Mouse (Mus musculus) cerebellum, postnatal 14 days (tissue): ENCODE data around the gene Pdlim7.

ENCODE experiments used
- DNase-seq, 2 experiments: peaks; one replicate each; pipeline ENCODE4 v3.0.0; 2021; ENCODE audit warnings: mixed read lengths in 2 of 2

Gene Pdlim7

GRCm38 (mm10) chr13:55484520-55485088 is 28.9 kb downstream of the Pdlim7 start:
- no peak for DNase-seq

- peak; percentile 84 to 92 for DNase-seq
Measured at GRCm38 (mm10) chr13:55483593-55483992, 29.9 kb downstream of the Pdlim7 start.

DNA sequence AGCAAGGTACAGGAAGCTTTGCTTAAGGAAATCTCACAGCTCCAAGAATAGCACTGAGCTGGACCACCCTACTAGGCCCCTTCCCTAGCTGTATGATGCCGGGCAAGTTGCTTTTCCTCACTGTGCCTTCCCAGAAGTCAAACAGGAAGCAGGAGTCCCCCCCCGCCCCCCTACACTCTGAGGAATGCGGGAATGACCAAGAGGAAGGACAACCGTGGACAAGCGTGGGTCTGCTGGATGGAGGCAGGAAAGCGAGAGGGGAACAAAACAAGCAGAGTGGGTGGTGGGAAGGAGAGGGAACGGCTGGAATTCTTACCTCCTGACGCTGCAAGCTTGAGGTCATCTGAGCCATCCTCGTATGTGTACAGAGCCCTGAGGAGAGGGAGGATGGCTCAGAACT is 30.4 kb downstream of the Pdlim7 start:
- DNase-seq: no peak

DNA sequence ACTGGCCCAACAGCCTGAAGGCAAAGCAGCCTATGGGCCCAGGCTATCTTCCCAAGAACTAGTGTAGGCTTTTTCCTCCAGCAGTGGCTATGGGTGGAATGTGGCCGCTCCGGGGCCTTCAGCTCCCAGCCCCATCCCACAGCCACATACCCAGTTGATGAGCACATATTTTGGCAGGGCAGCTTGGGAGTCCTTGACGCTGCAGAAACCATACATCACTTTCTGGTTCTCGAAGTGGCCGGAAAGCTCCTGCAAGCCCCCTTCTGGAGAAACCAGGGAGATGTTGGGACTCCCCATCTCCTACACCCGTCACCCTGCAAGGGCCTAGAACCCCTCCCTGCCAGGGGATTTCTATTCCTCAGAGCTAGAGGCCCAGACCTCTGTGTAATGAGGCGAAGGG is 30.9 kb downstream of the Pdlim7 start:
- no peak for DNase-seq

- DNase-seq: no peak
Measured at GRCm38 (mm10) chr13:55479929-55480328, 33.5 kb downstream of the Pdlim7 start.

DNA sequence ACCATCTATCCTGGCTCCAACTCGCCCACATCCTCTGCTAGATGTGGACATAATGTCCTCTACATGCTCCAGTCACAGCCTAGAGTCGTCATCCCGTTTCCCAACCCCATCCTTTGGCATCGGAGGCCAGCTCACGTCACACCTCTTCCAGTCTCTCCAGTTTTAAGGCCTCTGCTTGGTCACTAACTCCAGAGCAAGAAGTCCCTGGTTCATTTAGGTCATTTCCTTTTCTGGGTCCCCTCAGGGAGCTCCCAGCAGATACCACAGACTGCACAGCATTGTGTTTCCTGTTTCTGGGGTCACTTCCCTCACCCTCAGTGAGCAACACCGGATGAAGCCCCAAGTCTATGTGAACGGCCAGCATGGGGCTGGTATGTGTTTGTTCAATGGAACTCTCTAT is 34.5 kb downstream of the Pdlim7 start:
- DNase-seq: no peak

GRCm38 (mm10) chr13:55478036-55478435 is 35.4 kb downstream of the Pdlim7 start:
- DNase-seq: peak in 1 of 2 experiments; percentile 81

GRCm38 (mm10) chr13:55477492-55477891 is 36.0 kb downstream of the Pdlim7 start:
- DNase-seq: no peak

GRCm38 (mm10) chr13:55476256-55476655 is 37.2 kb downstream of the Pdlim7 start:
- DNase-seq: no peak

- DNase-seq: no peak
Measured at GRCm38 (mm10) chr13:55475750-55476149, 37.7 kb downstream of the Pdlim7 start.

DNA sequence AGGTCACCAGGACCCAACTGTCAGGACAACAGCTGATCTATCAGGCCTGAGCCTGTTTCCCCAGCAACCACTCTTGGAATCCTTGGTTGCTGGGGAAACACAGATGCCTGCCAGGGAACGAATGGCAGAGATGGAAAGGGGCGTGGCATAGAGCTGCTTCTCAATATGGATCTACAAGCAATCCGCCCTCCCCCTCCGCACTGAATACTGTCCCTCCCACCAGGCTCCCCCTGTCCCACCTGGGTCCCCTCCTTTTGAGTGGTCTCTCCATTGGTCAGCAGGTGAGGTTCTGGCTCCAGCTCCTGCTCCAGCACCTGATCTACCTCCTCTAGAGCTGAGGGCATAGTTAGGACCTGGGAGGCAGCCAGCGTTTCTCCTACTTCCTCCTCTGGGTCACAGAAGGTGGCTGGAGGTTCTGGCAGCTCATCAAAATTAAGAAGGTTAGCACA is 38.8 kb downstream of the Pdlim7 start:
- DNase-seq: peak; percentile 62 to 73

DNA sequence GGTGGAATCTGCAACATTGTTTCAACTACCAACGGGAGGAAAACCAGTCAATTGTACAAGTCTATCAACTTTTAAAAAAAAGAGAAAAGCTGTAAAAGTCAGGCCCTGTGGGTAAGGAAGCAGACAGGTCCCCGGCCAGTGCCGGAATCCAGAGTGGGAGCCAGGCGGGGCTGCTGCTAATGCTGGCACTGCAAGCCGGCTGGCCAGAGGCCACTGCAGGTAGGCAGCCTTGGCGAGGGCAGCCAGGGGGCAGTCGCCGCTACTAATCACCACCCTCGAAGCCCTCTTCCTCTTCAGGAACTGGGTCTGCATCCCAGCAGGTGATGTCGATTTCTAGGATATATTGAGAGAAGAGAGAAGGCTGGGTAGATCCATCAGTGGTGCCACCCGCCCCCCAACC is 39.5 kb downstream of the Pdlim7 start:
- peak in 1 of 2 experiments; percentile 57 for DNase-seq

DNA sequence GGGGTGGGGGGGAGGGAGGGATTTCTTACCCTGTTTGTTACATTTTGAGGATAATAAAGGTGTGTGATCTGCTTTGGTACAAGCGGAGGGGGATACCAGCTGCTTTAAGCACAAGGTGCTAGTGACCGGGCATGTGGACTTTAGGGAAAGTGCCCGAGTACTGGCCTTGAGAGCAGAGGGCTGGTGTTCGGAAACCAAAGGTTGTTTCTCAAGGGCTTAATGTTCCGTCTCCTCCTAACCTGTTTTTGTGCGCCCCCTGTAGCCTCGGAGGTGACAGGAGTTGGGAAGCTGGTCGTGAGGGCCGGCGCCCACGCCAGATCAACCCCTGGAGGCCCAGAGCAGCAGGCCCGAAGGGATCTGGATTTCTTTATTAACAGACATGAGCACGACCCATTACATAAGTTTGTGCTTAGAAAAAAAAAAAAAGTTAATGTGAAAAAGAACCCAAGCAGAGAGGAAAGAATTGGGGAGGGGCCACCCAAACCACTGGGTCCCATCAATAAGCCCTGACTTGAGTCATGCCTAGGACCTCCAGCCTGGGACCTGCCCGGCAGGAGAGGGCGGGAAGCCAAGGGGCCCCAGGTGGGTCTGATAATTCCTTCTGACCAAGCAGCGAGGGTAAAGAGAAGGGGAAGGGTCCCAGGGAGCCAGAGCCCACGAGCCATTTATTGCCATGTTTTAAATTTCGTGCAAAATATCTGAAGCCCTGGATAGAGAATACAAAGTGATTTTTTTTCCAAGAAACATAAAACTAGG is 40.2 kb downstream of the Pdlim7 start:
- DNase-seq: peak in 1 of 2 experiments; percentile 56

DNA sequence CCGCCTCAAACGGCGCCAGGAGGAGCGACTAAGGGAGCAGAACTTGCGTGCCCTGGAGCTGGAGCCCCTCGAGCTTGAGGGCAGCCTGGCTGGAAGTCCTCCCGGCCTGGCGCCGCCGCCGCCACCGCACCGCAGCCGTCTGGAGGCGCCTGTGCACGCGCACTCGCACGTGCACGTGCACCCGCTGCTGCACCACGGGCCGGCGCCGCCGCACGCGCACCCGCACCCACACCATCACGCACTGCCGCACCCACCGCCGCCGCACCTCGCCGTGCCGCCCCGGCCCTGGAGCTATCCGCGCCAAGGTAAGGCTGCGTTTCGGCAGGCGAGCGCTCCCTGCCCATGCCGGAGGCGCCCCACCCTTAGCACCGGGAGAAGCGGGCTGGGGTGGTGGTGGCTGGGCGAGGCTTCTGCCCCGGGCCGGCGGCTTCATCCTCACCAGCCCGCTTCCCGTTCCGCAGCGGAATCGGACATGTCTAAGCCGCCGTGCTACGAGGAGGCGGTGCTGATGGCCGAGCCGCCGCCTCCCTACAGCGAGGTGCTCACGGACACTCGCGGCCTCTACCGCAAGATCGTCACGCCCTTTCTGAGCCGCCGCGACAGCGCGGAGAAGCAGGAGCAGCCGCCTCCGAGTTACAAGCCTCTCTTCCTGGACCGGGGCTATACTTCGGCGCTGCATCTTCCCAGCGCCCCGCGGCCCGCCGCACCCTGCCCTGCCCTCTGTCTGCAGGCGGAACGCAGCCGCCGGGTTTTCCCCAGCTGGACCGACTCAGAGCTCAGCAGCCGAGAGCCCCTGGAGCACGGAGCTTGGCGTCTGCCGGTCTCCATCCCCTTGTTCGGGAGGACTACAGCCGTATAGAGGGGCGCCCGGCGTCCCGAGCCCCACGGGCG is 41.1 kb downstream of the Pdlim7 start:
- peak; percentile 75 to 80 for DNase-seq

- no peak for DNase-seq
Measured at GRCm38 (mm10) chr13:55471819-55472131, 41.7 kb downstream of the Pdlim7 start.

GRCm38 (mm10) chr13:55471156-55471818 is 42.2 kb downstream of the Pdlim7 start:
- DNase-seq: peak; percentile 93

DNA sequence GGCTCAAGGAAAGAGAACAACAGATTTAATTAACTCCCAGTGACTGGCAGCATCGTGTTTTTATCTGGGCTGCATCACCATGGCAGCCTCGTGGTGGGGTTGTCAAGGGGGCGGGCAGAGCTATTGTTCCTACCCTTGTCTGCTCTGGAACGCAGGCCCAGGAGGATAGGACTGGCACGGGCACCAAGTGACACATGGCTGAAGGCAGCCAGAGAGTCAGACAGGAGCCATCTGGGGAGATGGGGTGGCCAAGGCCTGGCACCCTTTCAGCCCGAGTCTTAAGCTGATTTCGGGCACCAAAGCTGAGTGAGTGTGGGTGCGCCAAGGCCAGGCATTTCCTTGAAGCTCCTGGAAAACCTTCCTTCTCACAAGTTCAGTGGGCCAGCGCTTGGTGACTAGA is 43.1 kb downstream of the Pdlim7 start:
- DNase-seq: peak; percentile 93 to 94

- DNase-seq: peak in 1 of 2 experiments; percentile 48
Measured at GRCm38 (mm10) chr13:55468851-55469560, 44.5 kb downstream of the Pdlim7 start.

- no peak for DNase-seq
Measured at GRCm38 (mm10) chr13:55465830-55466440, 47.5 kb downstream of the Pdlim7 start.

- no peak for DNase-seq
Measured at GRCm38 (mm10) chr13:55465184-55465583, 48.3 kb downstream of the Pdlim7 start.

GRCm38 (mm10) chr13:55464027-55464884 is 49.2 kb downstream of the Pdlim7 start, which contains the start of gene Prr7:
TSS of gene Prr7 (plus strand) at chr13:55464267.
- peak; percentile 75 to 77 for DNase-seq
